Mouse (Mus musculus): Measurements from ENCODE around the gene Rab20. TPM values are rescaled to one million over a fixed set of nuclear protein-coding genes. Genes with fewer than 3 reads are reported as not detected.
"Not testable (repeated sequence)": the region's sequence is repeated elsewhere in the genome, so short reads cannot be mapped to it uniquely, and the experiment has no call there.

Gene Rab20
- polyA plus RNA-seq, 1 experiment from 2014 or later = 19.5 TPM

DNA sequence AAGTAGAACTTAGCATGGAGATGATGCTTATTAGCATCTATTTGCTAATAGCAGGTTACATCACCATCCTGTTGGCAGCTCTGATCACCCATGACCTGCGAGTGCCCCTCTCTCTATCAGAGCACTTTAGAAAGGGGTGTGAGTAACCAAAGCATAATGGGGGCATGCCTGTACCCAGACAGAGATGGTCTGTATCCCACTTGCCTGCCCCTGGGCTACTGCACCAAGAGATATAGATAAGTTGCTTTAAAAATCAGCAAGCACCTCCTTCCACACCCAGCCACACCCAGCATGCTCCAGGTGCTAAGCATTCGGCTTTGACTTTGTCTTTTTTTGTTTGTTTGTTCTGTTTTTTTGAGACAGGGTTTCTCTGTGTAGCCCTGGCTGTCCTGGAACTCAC lies 2.6 kb downstream of the Rab20 start:
- H3K9me3 ChIP-seq (ENCODE audit: control insufficient read depth, low read length) = no peaks in the 10 kb centered on the region
- H3K27me3 ChIP-seq (ENCODE audit: control insufficient read depth, insufficient read depth, low read length) = peaks cover 8% of the 10 kb centered on the region; the same call in 1 of the 2 replicates
- 0 out of 2 replicates have a peak overlapping the region, but pooled peaks have one; percentile 69 for H3K27ac ChIP-seq (ENCODE audit: low read depth, low read length)
- no peak for ATAC-seq (ENCODE audit: low FRiP score, low TSS enrichment)
- 14% methylated on average over 2 of the region's 2 CpGs for WGBS
- peaks cover 41% of the 10 kb centered on the region for H3K4me1 ChIP-seq (ENCODE audit: control insufficient read depth, insufficient read depth, low read length)
- H3K36me3 ChIP-seq (ENCODE audit: control insufficient read depth, insufficient read depth, low read length) = no peaks in the 10 kb centered on the region
- peak overlapping the region; percentile 99 for H3K4me2 ChIP-seq (replicated peaks; ENCODE audit: low read depth, low read length)
- no peak overlapping the region for H3K9ac ChIP-seq (ENCODE audit: low read depth, low read length)
- H3K4me3 ChIP-seq (ENCODE audit: low read length) = peak overlapping the region; percentile 68; the same call in 1 of the 2 replicates

DNA sequence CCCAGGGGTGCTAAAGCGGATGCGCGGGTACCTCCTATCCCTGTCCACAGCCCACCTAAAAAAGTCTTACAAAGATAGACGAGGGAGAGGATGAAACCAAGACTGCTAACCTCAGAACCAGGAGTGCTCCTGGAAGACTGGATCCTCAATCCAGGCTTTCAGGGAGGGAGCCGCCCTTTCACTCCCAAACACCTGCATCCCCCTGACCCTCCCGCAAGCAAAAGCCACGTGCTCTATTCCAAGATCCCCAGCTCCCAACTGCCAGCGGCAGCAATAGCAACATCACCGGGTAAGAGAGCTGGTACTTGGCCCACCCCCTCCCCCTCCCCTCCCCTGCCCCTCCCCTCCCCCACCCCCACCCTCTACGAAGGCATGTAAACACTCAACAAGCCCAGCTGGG lies 3.1 kb downstream of the Rab20 start:
- no peaks in the 10 kb centered on the region for H3K36me3 ChIP-seq (ENCODE audit: control insufficient read depth, insufficient read depth, low read length)
- H3K9ac ChIP-seq (ENCODE audit: low read depth, low read length) = no peak overlapping the region
- ATAC-seq (ENCODE audit: low FRiP score, low TSS enrichment) = no peak
- peak overlapping the region; percentile 2; the same call in 1 of the 2 replicates for H3K4me2 ChIP-seq (replicated peaks; ENCODE audit: low read depth, low read length)
- H3K27ac ChIP-seq (ENCODE audit: low read depth, low read length) = no peak overlapping the region
- 14% methylated on average over 9 of the region's 10 CpGs for WGBS
- H3K4me1 ChIP-seq (ENCODE audit: control insufficient read depth, insufficient read depth, low read length) = peaks cover 41% of the 10 kb centered on the region
- no peak overlapping the region for H3K4me3 ChIP-seq (ENCODE audit: low read length)
- peaks cover 8% of the 10 kb centered on the region; the same call in 1 of the 2 replicates for H3K27me3 ChIP-seq (ENCODE audit: control insufficient read depth, insufficient read depth, low read length)
- no peaks in the 10 kb centered on the region for H3K9me3 ChIP-seq (ENCODE audit: control insufficient read depth, low read length)

DNA sequence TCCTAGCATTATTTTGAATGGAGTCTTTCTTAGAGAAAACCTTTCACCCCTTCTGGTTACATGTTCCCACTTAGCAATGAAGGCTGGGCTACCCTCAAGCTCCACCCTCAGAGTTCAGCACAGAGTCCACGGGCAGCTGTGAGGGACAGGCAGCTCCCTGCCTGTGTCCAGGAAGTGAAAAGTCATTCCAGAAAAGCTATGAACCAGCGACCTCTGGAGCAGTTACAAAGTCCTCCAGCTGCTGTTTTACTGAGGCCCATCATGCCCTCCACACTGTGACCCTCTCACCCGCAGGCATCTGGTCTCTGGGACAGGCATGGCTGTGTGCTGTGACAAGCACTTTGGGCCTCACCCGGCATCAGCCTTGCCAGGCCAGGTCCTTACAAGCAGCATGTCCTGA lies 5.4 kb downstream of the Rab20 start:
- Histone ChIP-seq H3K27ac (ENCODE audit: low read depth, low read length) (peak overlapping the region; percentile 65; the same call in 1 of the 2 replicates), H3K4me2 (replicated peaks; ENCODE audit: low read depth, low read length) (no peak overlapping the region), H3K9ac (ENCODE audit: low read depth, low read length) (no peak overlapping the region), H3K4me3 (ENCODE audit: low read length) (no peak overlapping the region), H3K9me3 (ENCODE audit: control insufficient read depth, low read length) (no peaks in the 10 kb centered on the region), H3K4me1 (ENCODE audit: control insufficient read depth, insufficient read depth, low read length) (peaks cover 30% of the 10 kb centered on the region), H3K27me3 (ENCODE audit: control insufficient read depth, insufficient read depth, low read length) (peaks cover 4% of the 10 kb centered on the region; the same call in 1 of the 2 replicates), H3K36me3 (ENCODE audit: control insufficient read depth, insufficient read depth, low read length) (no peaks in the 10 kb centered on the region)
- ATAC-seq (ENCODE audit: low FRiP score, low TSS enrichment) = peak; percentile 41; the same call in 1 of the 2 replicates
- WGBS = 15% methylated on average over 4 of the region's 4 CpGs

DNA sequence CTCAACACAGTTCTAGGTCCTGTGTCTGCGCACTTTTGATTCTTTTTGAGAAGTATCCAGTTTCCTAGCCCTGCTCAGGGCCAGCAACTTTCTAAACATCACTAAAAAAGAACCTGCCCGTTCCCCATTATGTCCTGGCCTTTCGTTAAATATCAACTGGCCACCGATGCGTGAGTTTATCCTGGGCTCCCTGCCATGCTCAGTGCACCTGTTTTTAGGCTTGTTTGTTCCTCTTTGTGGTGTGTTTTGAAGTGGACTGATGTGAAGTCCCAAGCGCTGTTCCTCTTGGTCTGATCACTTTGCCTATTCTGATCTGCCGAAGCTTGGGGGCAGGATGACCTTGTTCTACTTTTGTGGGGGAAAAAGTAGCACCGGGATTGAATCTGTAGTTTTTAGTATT lies 7.2 kb downstream of the Rab20 start:
- Histone ChIP-seq H3K4me3 (ENCODE audit: low read length) (no peak overlapping the region), H3K4me1 (ENCODE audit: control insufficient read depth, insufficient read depth, low read length) (peaks cover 22% of the 10 kb centered on the region), H3K9me3 (ENCODE audit: control insufficient read depth, low read length) (peaks cover 6% of the 10 kb centered on the region; the same call in 1 of the 2 replicates), H3K27me3 (ENCODE audit: control insufficient read depth, insufficient read depth, low read length) (peaks cover 3% of the 10 kb centered on the region; the same call in 1 of the 2 replicates), H3K27ac (ENCODE audit: low read depth, low read length) (peak overlapping the region; percentile 83; the same call in 1 of the 2 replicates), H3K9ac (ENCODE audit: low read depth, low read length) (no peak overlapping the region), H3K4me2 (replicated peaks; ENCODE audit: low read depth, low read length) (no peak overlapping the region), H3K36me3 (ENCODE audit: control insufficient read depth, insufficient read depth, low read length) (no peaks in the 10 kb centered on the region)
- no peak for ATAC-seq (ENCODE audit: low FRiP score, low TSS enrichment)
- WGBS = 46% methylated on average over 8 of the region's 8 CpGs

DNA sequence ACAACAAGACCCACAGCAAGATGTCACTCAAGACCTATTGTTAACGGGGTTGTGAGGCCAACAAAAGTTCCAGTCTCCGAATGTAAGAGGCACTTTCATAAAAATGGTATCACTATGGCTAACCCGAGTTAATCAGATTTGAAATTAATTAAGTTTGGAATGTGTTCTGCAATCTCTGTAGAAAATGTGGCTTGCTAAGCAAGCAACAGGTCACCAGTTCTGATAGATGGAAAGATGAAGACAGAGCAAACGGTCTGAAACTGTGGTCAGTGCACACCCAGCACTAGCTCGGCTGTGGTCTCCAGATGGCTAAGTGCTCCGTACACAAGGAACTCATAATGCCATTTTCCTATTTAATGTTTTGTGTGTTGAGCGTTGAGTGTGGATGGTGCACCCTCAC lies 7.8 kb downstream of the Rab20 start:
- no peak overlapping the region for H3K4me2 ChIP-seq (replicated peaks; ENCODE audit: low read depth, low read length)
- H3K4me3 ChIP-seq (ENCODE audit: low read length) = no peak overlapping the region
- no peaks in the 10 kb centered on the region; the same call in 1 of the 2 replicates for H3K27me3 ChIP-seq (ENCODE audit: control insufficient read depth, insufficient read depth, low read length)
- peaks cover 6% of the 10 kb centered on the region; the same call in 1 of the 2 replicates for H3K9me3 ChIP-seq (ENCODE audit: control insufficient read depth, low read length)
- no peak for ATAC-seq (ENCODE audit: low FRiP score, low TSS enrichment)
- peaks cover 21% of the 10 kb centered on the region for H3K4me1 ChIP-seq (ENCODE audit: control insufficient read depth, insufficient read depth, low read length)
- peak overlapping the region; percentile 83; the same call in 1 of the 2 replicates for H3K27ac ChIP-seq (ENCODE audit: low read depth, low read length)
- H3K36me3 ChIP-seq (ENCODE audit: control insufficient read depth, insufficient read depth, low read length) = no peaks in the 10 kb centered on the region
- no peak overlapping the region for H3K9ac ChIP-seq (ENCODE audit: low read depth, low read length)
- 68% methylated on average over 7 of the region's 7 CpGs for WGBS

DNA sequence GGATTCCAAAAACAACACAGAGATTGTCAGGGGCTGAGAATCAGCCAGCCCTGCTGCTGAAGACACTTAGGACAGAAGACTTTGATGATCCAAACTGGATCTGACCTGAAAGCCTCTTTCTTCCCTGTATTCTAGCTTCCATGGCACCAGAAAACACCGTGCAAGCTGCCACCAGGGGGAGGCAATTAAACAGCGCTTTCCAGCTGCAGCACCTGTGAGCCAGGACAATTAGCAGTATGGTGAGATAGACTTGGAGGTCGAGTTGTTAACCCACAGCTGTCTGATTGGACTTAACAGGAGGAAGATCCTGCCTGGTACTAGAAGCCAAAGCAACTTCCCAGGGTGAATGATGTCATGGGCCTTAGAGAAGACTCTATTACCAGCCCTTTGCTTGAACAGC lies 9.4 kb downstream of the Rab20 start:
- WGBS = 3% methylated on average over 3 of the region's 3 CpGs
- H3K4me2 ChIP-seq (replicated peaks; ENCODE audit: low read depth, low read length) = no peak overlapping the region
- no peak for ATAC-seq (ENCODE audit: low FRiP score, low TSS enrichment)

DNA sequence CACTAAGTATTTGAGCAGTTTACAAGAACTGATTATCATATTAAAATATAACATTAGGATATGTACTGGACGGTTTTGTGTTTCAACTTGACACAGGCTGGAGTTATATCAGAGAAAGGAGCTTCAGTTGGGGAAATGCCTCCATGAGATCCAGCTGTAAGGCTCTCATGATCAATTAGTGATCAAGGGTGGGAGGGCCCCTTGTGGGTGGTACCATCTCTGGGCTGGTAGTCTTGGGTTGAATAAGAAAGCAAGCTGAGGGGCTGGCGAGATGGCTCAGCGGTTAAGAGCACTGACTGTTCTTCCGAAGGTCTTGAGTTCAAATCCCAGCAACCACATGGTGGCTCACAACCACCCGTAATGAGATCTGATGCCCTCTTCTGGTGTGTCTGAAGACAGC lies 12.0 kb downstream of the Rab20 start:
- H3K27me3 ChIP-seq (ENCODE audit: control insufficient read depth, insufficient read depth, low read length); H3K4me2 ChIP-seq (replicated peaks; ENCODE audit: low read depth, low read length); H3K27ac ChIP-seq (ENCODE audit: low read depth, low read length); ATAC-seq (ENCODE audit: low FRiP score, low TSS enrichment); H3K9me3 ChIP-seq (ENCODE audit: control insufficient read depth, low read length); H3K4me3 ChIP-seq (ENCODE audit: low read length); H3K36me3 ChIP-seq (ENCODE audit: control insufficient read depth, insufficient read depth, low read length); H3K9ac ChIP-seq (ENCODE audit: low read depth, low read length); H3K4me1 ChIP-seq (ENCODE audit: control insufficient read depth, insufficient read depth, low read length): not testable (repeated sequence)
- WGBS = 87% methylated on average over 4 of the region's 5 CpGs

More for the DNA sequence above, 9.4 kb downstream of the Rab20 start:
- Histone ChIP-seq H3K4me1 (ENCODE audit: control insufficient read depth, insufficient read depth, low read length) (peaks cover 17% of the 10 kb centered on the region), H3K36me3 (ENCODE audit: control insufficient read depth, insufficient read depth, low read length) (no peaks in the 10 kb centered on the region), H3K9ac (ENCODE audit: low read depth, low read length) (no peak overlapping the region), H3K27me3 (ENCODE audit: control insufficient read depth, insufficient read depth, low read length) (no peaks in the 10 kb centered on the region), H3K9me3 (ENCODE audit: control insufficient read depth, low read length) (peaks cover 6% of the 10 kb centered on the region; the same call in 1 of the 2 replicates), H3K4me3 (ENCODE audit: low read length) (no peak overlapping the region), H3K27ac (ENCODE audit: low read depth, low read length) (no peak overlapping the region)

DNA sequence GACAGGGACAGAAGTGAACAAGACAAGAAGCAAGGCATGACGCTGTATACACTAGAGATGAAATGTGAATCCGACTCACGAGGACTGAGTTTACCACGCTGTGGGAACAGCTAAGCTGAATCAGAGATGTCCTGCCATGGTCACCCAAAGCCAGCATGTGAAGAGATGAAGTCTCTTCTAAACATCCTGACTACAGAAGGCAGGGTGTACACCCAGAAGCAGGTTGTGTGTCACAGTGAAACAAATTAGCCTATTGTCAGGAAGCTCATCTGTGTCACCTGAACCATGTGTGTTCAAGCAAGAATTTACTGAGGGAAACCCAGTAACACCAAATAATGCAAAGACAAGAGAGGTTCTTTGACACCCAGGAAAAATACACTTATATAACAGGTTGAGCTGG lies 12.9 kb downstream of the Rab20 start:
- 91% methylated on average over 4 of the region's 4 CpGs for WGBS
- 0 out of 2 replicates have a peak, but pooled peaks cover 4% of the 10 kb centered on the region for H3K4me1 ChIP-seq (ENCODE audit: control insufficient read depth, insufficient read depth, low read length)
- peaks cover 6% of the 10 kb centered on the region; the same call in 1 of the 2 replicates for H3K9me3 ChIP-seq (ENCODE audit: control insufficient read depth, low read length)
- no peaks in the 10 kb centered on the region for H3K36me3 ChIP-seq (ENCODE audit: control insufficient read depth, insufficient read depth, low read length)
- no peak overlapping the region for H3K9ac ChIP-seq (ENCODE audit: low read depth, low read length)
- ATAC-seq (ENCODE audit: low FRiP score, low TSS enrichment) = no peak
- no peak overlapping the region for H3K4me2 ChIP-seq (replicated peaks; ENCODE audit: low read depth, low read length)
- no peak overlapping the region for H3K27ac ChIP-seq (ENCODE audit: low read depth, low read length)
- no peak overlapping the region for H3K4me3 ChIP-seq (ENCODE audit: low read length)
- no peaks in the 10 kb centered on the region for H3K27me3 ChIP-seq (ENCODE audit: control insufficient read depth, insufficient read depth, low read length)

DNA sequence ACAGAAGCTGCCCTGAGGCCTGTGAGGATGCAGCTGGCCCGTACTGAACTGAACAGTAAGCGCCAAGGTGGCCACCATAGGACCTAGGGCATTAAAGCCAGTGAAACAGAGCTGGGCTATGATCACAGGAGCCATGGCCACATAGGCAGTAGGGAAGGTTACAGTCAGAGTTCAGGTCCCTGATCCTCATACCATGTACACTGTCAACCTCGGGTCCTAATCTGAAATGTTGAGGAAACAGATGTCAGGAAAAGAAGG lies 13.9 kb downstream of the Rab20 start:
- Histone ChIP-seq H3K27ac (ENCODE audit: low read depth, low read length) (no peak overlapping the region), H3K4me2 (replicated peaks; ENCODE audit: low read depth, low read length) (no peak overlapping the region), H3K9me3 (ENCODE audit: control insufficient read depth, low read length) (peaks cover 6% of the 10 kb centered on the region; the same call in 1 of the 2 replicates), H3K27me3 (ENCODE audit: control insufficient read depth, insufficient read depth, low read length) (no peaks in the 10 kb centered on the region), H3K4me3 (ENCODE audit: low read length) (no peak overlapping the region), H3K9ac (ENCODE audit: low read depth, low read length) (no peak overlapping the region), H3K4me1 (ENCODE audit: control insufficient read depth, insufficient read depth, low read length) (0 out of 2 replicates have a peak, but pooled peaks cover 4% of the 10 kb centered on the region), H3K36me3 (ENCODE audit: control insufficient read depth, insufficient read depth, low read length) (no peaks in the 10 kb centered on the region)
- WGBS = 72% methylated on average over 3 of the region's 3 CpGs
- no peak for ATAC-seq (ENCODE audit: low FRiP score, low TSS enrichment)

All from kidney, embryonic 14.5 days (tissue).